Mouse (Mus musculus) stomach, postnatal 0 days (tissue): ENCODE measurements at regions not wholly inside any gene's neighbourhood (a gene's known extent, or its start where the extent isn't known, plus 50 kb on each side); places are given as distances from the start of the nearest gene placed in this dataset.

Experiments
- CTCF ChIP-seq: IDR thresholded peaks from 2 replicates; pipeline ENCODE4 v1.5.1; 2016; ENCODE audit warnings: antibody characterized with exemption, low read depth, mild to moderate bottlenecking, moderate library complexity
- EP300 ChIP-seq: optimal IDR thresholded peaks from 2 replicates; pipeline ENCODE3; 2016; ENCODE audit warnings: antibody characterized with exemption

DNA sequence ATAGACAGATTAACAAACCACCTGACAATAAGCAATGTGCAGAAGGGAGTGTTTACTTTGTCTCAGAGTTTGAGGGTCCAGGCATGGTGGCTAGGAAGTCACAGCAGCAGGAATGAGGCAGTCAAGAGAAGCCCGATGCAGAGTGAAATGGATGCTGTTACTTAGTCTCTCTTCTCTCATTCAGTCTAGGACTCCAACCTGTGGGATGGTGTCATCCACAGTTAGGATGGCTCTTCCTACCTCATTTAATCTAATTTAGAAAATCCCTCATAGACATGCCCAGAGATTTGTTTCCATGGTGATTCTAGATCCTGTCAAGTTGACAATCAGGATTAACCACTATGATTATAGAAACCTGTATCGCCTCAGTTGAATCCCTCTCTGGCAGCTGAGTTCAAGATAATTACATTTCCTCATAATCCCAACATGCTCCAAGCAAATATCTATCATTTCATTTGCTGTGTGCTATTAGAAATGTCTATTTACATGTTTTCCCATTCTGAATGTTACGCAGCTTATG is 283.2 kb downstream of the Gm7489 start:
- TF ChIP-seq CTCF (no peak), EP300 (no peak)
